Mouse (Mus musculus) hindbrain, embryonic 16.5 days (tissue): ENCODE results near the gene Ascc2. TPM values are rescaled to one million over a fixed set of nuclear protein-coding genes. Genes with fewer than 3 reads are reported as not detected.

Experiments
- ATAC-seq: fragments of 200-750 bp; cut with Nextera tagmentation; 2 replicates; pipeline ENCODE4 v1.8.0; 2017; ENCODE audit warnings: moderate TSS enrichment, moderate library complexity
- H3K27ac ChIP-seq: fragments of 300-500 bp; sonication (generic); 2 replicates; pipeline ENCODE4 v1.5.1; 2014; ENCODE audit warnings: low read depth, mild to moderate bottlenecking, control low read depth, low read length, moderate library complexity
- H3K27me3 ChIP-seq: fragments of 300-500 bp; sonication (generic); replicated peaks from 2 replicates; pipeline ENCODE4 v1.6.1; 2014; ENCODE audit warnings: low read length; ENCODE audit not compliant: control insufficient read depth, insufficient read depth
- H3K36me3 ChIP-seq: fragments of 300-500 bp; sonication (generic); 2 replicates; pipeline ENCODE4 v1.6.1; 2014; ENCODE audit warnings: mild to moderate bottlenecking, low read length, moderate library complexity, mixed read lengths; ENCODE audit not compliant: control insufficient read depth, insufficient read depth
- H3K4me1 ChIP-seq: fragments of 300-500 bp; sonication (generic); 2 replicates; pipeline ENCODE4 v1.6.1; 2014; ENCODE audit warnings: low read depth, low read length; ENCODE audit not compliant: control insufficient read depth, insufficient read depth
- H3K4me2 ChIP-seq: fragments of 300-500 bp; sonication (generic); 2 replicates; pipeline ENCODE4 v1.6.1; 2014; ENCODE audit warnings: mild to moderate bottlenecking, low read length, control low read depth, moderate library complexity
- H3K4me3 ChIP-seq: fragments of 300-500 bp; sonication (generic); 2 replicates; pipeline ENCODE4 v1.5.1; 2014; ENCODE audit warnings: mild to moderate bottlenecking, low read length, control low read depth, moderate library complexity
- H3K9ac ChIP-seq: fragments of 300-500 bp; sonication (generic); 2 replicates; pipeline ENCODE4 v1.6.1; 2014; ENCODE audit warnings: low read depth, mild to moderate bottlenecking, control low read depth, low read length, moderate library complexity
- H3K9me3 ChIP-seq: fragments of 300-500 bp; sonication (generic); 2 replicates; pipeline ENCODE4 v1.6.1; 2014; ENCODE audit warnings: mild to moderate bottlenecking, low read length, moderate library complexity; ENCODE audit not compliant: control insufficient read depth
- WGBS: fragments of 180-500 bp; shearing (Covaris S2); extraction: QIAGEN DNeasy Blood & Tissue Kit; methylation state at CpG from one replicate; pipeline ENCODE4 v1.1.7; 2014; 5-methylcytosine and 5-hydroxymethylcytosine counted together
- polyA plus RNA-seq: library from polyadenylated mRNA; unstranded; fragments of >200 nt; fragmentation: Nextera tagmentation; extraction: Ambion mirVana; gene quantifications from 2 replicates; pipeline ENCODE4 v1.2.1, GENCODE M21; 2015

The Ascc2 gene
- polyA plus RNA-seq, 1 experiment from 2014 or later: 18.4 TPM

- H3K4me1 ChIP-seq: no peaks in the 10 kb centered on the region
- 56% methylated on average over 5 of the region's 5 CpGs for WGBS
- ATAC-seq: no peak
Observed at GRCm38 (mm10) chr11:4622997-4623396, 14.6 kb upstream of the Ascc2 start.

DNA sequence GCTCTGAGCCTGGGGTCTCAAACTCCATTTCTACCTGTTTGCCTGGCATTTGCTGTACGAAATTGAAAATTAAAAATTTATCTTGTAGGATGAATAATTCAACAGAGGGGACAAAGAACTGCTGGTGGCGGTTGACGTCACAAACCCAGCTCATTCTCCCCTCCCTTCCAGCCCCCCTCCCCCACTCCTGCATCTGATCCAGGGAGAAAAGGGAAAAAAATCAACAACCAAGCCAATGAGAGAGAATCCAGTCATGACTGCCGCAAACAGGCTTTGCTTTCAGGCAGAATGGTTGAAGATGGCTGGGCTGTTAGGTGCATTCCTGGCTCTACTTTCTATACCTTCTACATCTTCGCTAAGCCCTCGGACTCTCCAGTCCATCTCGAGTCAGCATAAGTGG, 11.6 kb upstream of the Ascc2 start:
- no peak for ATAC-seq
- Histone ChIP-seq H3K27ac (no peak overlapping the region), H3K4me2 (no peak overlapping the region), H3K27me3 (no peaks in the 10 kb centered on the region), H3K9me3 (no peaks in the 10 kb centered on the region), H3K4me3 (no peak overlapping the region), H3K4me1 (no peaks in the 10 kb centered on the region), H3K9ac (no peak overlapping the region), H3K36me3 (no peaks in the 10 kb centered on the region)
- WGBS: 68% methylated on average over 7 of the region's 7 CpGs

More at GRCm38 (mm10) chr11:4622997-4623396, 14.6 kb upstream of the Ascc2 start:
- H3K9ac ChIP-seq: no peak overlapping the region
- H3K36me3 ChIP-seq: no peaks in the 10 kb centered on the region
- H3K27ac ChIP-seq: no peak overlapping the region
- no peaks in the 10 kb centered on the region for H3K27me3 ChIP-seq
- no peak overlapping the region; the same call in 1 of the 2 replicates for H3K4me2 ChIP-seq
- no peak overlapping the region for H3K4me3 ChIP-seq
- no peaks in the 10 kb centered on the region for H3K9me3 ChIP-seq

GRCm38 (mm10) chr11:4627636-4628035, 9.9 kb upstream of the Ascc2 start:
- Histone ChIP-seq H3K4me2 (no peak overlapping the region), H3K9ac (no peak overlapping the region), H3K4me3 (no peak overlapping the region), H3K27me3 (no peaks in the 10 kb centered on the region), H3K9me3 (no peaks in the 10 kb centered on the region), H3K27ac (no peak overlapping the region), H3K4me1 (no peaks in the 10 kb centered on the region), H3K36me3 (no peaks in the 10 kb centered on the region)
- 62% methylated on average over 7 of the region's 7 CpGs for WGBS
- no peak for ATAC-seq

GRCm38 (mm10) chr11:4629861-4630280, 7.7 kb upstream of the Ascc2 start:
- Histone ChIP-seq H3K4me2 (no peak overlapping the region), H3K27me3 (no peaks in the 10 kb centered on the region), H3K27ac (0 out of 2 replicates have a peak overlapping the region, but pooled peaks have one; percentile 25), H3K4me3 (no peak overlapping the region), H3K9me3 (no peaks in the 10 kb centered on the region), H3K36me3 (no peaks in the 10 kb centered on the region), H3K4me1 (no peaks in the 10 kb centered on the region), H3K9ac (no peak overlapping the region)
- ATAC-seq: no peak
- WGBS: 38% methylated on average over 8 of the region's 8 CpGs

DNA sequence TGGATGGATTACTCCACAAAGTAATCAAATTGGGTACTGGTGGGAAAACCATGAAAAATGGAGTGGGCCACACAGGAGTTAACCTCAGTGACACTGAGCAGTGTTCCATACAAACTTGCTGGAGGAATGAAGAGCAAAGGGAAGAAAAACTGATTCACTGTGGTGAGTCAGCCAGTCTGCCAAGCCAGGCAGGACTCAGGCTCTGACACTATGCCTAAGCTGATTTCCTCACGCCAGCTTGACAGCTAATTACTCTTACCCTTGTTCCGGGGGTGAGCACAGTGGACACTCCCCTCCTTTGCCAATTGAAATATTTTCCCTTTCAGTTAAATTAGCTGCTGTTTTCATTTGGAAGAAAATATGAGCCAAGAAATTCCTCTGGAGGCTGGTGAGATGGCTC, 4.1 kb upstream of the Ascc2 start:
- ATAC-seq: no peak
- Histone ChIP-seq H3K27me3 (no peaks in the 10 kb centered on the region), H3K4me1 (peaks cover 4% of the 10 kb centered on the region), H3K4me2 (no peak overlapping the region), H3K27ac (no peak overlapping the region), H3K9me3 (no peaks in the 10 kb centered on the region), H3K9ac (no peak overlapping the region), H3K4me3 (no peak overlapping the region), H3K36me3 (no peaks in the 10 kb centered on the region)
- WGBS: 51% methylated on average over 2 of the region's 2 CpGs

- ATAC-seq: no peak
- Histone ChIP-seq H3K27ac (no peak overlapping the region), H3K4me1 (peaks cover 9% of the 10 kb centered on the region), H3K4me3 (no peak overlapping the region), H3K4me2 (no peak overlapping the region), H3K36me3 (no peaks in the 10 kb centered on the region), H3K9ac (no peak overlapping the region), H3K27me3 (no peaks in the 10 kb centered on the region), H3K9me3 (no peaks in the 10 kb centered on the region)
- WGBS: 78% methylated on average over 5 of the region's 5 CpGs
Observed at GRCm38 (mm10) chr11:4634395-4634794, 3.2 kb upstream of the Ascc2 start.

GRCm38 (mm10) chr11:4636782-4637342, 685 bp upstream of the Ascc2 start:
- ATAC-seq: no peak; the same call in 1 of the 2 replicates
- H3K4me3 ChIP-seq: peak overlapping the region; percentile 82
- H3K36me3 ChIP-seq: no peaks in the 10 kb centered on the region
- peak overlapping the region; percentile 76 for H3K4me2 ChIP-seq
- H3K4me1 ChIP-seq: peaks cover 9% of the 10 kb centered on the region
- no peak overlapping the region; the same call in 1 of the 2 replicates for H3K27ac ChIP-seq
- H3K9ac ChIP-seq: peak overlapping the region; percentile 82
- H3K27me3 ChIP-seq: no peaks in the 10 kb centered on the region
- no peaks in the 10 kb centered on the region for H3K9me3 ChIP-seq
- WGBS: 60% methylated on average over 5 of the region's 5 CpGs

DNA sequence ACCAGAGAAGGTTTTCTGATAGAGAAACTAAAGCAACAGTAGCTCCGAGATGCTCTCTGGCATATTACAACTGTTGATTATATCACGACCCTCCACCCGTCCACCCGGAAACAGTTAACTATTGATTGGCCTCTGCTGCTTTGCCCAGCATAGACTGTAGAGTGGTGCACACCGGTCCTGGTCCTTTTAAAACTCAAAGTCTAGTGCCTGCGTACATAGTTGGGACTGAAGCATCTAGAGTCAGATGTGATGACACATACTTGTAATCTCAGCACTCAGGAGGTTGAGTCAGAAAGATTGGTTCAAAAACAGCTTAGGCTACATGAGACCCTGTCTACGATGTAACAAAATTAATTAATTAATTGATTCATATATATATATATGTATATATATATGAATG, 714 bp downstream of the Ascc2 start:
- 28% methylated on average over 7 of the region's 7 CpGs for WGBS
- H3K4me1 ChIP-seq: peaks cover 9% of the 10 kb centered on the region

DNA sequence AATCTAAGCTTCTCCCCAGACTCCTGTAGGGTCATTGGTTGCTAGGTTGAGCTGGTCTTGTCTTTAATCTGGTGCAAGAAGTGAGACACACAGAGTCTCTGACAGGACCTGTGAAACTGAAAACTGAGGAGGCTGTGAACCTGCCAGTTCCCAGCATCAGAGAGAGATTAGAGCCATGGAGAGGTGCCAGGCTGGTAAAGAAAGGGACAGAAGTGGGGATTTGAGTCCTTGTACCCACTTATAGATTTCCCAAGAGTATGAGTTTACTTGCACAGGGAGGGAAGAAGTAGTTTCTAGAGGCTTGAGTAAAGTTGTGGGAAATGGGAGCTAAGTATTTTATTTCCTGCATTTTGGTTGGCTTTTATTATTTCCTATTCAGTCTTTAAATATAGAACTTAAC, 3.6 kb downstream of the Ascc2 start:
- H3K27ac ChIP-seq: no peak overlapping the region
- peaks cover 5% of the 10 kb centered on the region for H3K36me3 ChIP-seq
- no peaks in the 10 kb centered on the region for H3K27me3 ChIP-seq
- H3K9me3 ChIP-seq: no peaks in the 10 kb centered on the region
- ATAC-seq: no peak
- no peak overlapping the region for H3K9ac ChIP-seq
- H3K4me3 ChIP-seq: no peak overlapping the region
- peaks cover 9% of the 10 kb centered on the region for H3K4me1 ChIP-seq
- no peak overlapping the region for H3K4me2 ChIP-seq

More for the DNA sequence above, 714 bp downstream of the Ascc2 start:
- Histone ChIP-seq H3K9ac (peak overlapping the region; percentile 82), H3K9me3 (no peaks in the 10 kb centered on the region), H3K27me3 (no peaks in the 10 kb centered on the region), H3K27ac (no peak overlapping the region), H3K36me3 (peaks cover 5% of the 10 kb centered on the region; the same call in 1 of the 2 replicates), H3K4me3 (peak overlapping the region; percentile 82), H3K4me2 (peak overlapping the region; percentile 76)
- ATAC-seq: peak; percentile 45; the same call in 1 of the 2 replicates
